Mouse (Mus musculus) thymus, postnatal 4 days (tissue): ENCODE results near the gene Zfp52.
A peak's percentile ranks its signal among the peaks of the same experiment; 100 is the strongest.

Source experiments
- DNase-seq: peaks from one replicate; pipeline ENCODE4 v3.0.0; 2021

Zfp52 gene

DNA sequence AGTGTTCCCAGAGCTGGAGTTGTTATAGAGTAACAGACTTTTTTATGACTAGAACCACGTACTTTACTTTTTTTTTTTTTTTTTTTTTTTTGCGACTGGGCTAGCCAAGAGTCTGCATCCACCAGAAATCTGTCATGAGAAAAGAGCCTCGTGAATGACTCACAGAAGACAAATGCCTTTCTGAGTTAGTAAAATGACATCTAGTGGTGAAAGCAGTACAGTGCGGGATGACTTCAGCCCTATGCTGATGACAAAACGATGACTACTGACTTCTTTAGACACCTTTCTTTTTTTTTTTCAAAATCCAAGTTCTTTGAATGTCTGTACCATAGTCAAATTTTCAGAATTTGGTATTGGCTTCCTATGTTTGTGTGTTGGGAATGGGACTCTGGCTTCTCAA, 30.9 kb downstream of the Zfp52 start:
- DNase-seq = peak; percentile 33

DNA sequence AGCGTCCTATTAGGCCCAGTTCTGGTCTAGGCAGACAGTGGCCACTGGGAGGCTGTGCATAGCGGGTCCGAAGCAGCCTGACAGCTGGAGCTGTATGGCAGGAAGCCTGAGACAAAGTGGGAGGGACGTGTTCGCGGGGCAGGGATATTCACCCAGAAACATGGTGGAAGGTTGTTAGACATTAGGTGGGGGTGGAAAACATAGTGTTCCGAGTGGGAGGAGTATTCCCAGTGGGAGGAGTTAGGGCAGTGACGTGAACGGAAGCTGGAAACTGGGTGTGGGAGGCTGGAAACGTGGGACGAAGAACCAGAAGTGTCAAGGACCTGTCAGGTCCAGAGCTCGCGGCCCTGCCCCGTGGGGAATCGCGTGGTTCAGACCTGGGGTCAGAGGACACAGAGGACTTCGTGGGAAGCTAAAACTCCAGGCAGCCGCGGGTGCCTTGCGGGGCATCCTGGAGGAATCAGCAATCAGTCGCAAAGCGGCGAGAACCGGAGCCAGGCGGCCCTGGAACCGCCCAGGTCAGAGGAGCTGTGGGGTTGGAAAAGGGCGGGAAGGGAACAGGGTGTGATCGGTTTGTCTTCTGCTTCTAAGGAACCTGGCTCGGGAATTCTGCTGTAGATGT, 31.5 kb downstream of the Zfp52 start, which contains the start of gene Zfp948:
Zfp948 (plus strand) TSS at position 281 of the 622 bp plus-strand sequence.
- peak; percentile 61 for DNase-seq

DNA sequence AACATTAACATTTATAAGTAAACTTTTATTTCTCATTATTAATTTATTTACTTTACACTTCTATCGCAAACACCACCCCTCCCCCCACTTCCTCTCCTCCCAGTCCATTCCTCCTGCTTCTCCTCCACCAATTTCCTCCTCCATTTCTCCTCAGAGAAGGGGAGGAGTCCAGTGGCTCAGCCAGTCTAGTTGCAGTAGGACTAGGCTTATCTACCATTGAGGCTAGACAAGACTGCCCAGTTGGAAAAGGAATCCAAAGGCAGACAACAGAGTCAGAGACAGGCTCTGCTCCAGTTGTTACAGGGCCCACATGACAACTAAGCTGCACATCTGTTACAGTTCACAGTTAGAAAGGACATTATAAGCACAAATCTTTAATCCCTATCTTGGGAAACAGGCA, 32.4 kb downstream of the Zfp52 start:
- no peak for DNase-seq

DNA sequence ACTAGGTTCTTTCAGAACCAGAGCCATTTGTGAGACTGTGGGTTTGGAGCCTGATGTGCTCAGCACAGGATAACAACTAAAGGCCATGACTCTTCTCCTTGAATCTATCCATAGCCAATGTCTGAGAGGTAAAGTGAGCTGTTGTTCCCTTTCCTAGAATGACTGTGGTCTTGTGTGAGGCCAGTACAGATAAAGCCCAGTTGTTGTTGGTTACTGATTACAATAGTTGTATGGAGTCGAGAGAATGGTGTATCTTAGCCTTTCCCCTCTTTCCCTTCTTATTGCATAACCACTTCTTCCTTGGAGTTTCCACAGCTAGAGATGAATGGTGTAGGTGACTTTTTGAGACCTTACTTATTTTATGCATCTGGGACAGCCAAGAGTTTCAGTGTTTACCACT, 43.7 kb downstream of the Zfp52 start:
- no peak for DNase-seq

DNA sequence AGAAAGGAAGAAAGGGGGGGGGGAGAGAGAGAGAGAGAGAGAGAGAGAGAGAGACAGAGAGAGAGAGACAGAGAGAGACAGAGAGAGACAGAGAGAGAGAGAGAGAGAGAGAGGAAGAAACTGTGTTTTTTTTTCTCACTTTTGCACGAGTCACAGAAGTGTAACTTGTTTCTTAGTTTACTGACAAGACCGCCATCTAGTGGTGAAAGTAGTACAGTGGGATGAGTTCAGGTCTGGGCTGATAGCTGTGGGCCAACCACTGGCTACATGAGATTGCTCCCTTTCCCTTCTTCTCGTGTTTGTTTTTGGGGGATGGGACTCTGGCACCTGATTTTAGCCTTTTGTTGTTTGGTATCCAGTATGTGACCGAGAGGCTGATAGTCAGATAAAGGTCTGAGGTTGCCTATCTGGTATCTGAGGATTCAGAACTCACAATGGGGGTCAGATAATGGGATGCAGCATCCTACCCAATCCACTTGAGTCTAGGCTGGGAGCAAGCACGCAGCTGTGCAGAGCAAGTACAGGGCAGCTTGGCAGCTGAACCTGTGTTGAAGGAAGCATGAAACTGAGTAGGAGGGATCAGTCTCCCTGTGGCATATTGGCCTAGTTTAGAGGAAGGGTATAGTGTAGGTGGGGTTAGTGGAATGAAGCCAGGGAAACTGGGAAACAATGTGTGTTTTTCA, 44.3 kb downstream of the Zfp52 start:
- DNase-seq = peak; percentile 43

DNA sequence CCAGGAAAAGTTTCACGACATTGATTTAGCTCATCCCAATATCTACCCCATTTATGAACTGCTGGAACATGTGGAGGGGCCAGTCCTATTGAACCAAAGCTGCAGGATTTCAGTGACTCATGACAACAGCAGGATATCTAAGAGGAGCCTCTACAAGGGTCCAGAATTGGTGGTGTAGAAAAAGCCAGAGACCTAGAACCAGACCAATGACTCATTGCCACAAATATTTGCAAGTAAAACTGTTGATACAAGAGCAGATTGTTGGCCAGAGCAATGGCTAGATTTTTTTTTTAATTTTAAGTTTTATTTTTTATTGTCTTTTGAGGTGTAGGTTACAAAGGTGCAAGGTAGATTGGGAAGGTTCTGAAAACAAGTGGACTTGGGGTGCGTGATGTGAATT, 50.2 kb downstream of the Zfp52 start:
- no peak for DNase-seq
